Mouse (Mus musculus): ENCODE data around the gene Pemt.

- TF ChIP-seq CTCF (IDR thresholded peaks at IDR 0.05), result no peak
- no peak for TF ChIP-seq EP300 (IDR thresholded peaks at IDR 0.05)
Observed at GRCm38 (mm10) chr11:60001231-60001980, 44.9 kb downstream of the Pemt start.
